Mouse (Mus musculus): ENCODE results near the gene Fgd3.

DNA sequence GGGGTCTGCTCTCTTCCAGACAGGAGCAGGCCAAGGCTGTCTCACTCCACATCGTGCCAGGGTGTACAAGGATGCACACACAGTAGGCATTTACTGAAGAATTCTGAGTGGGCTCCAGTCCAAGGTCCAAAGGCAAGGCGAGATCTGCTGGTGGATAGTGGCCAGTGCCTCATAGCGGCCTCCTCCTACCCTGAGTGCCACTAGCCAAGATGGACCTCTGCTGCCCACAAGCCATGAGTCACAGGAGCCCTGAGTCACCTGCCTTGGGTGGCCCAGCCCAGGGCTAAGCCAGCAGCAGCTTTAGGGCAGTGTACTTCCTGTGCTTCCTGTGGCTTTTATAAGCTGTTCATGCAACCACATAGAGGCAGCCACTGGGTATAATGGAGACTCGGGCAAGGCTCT lies 106.6 kb downstream of the Fgd3 start:
- TF ChIP-seq CTCF (IDR thresholded peaks at IDR 0.05; ENCODE audit: low read depth, low read length) = no peak
- no peak for TF ChIP-seq GATA1 (IDR thresholded peaks at IDR 0.05; ENCODE audit: borderline replicate concordance, low read length)

All from G1E (cell line).